Mouse (Mus musculus) 3T3-L1 (cell line): ENCODE measurements around the gene Lrch2.
"Not testable (repeated sequence)": the region's sequence is repeated elsewhere in the genome, so short reads cannot be mapped to it uniquely, and the experiment has no call there.

Experiments used
- DNase-seq: peaks from one replicate; pipeline ENCODE4 v3.0.0-alpha.2; 2015; ENCODE audit warnings: low read depth, low spot score

Lrch2 gene

DNA sequence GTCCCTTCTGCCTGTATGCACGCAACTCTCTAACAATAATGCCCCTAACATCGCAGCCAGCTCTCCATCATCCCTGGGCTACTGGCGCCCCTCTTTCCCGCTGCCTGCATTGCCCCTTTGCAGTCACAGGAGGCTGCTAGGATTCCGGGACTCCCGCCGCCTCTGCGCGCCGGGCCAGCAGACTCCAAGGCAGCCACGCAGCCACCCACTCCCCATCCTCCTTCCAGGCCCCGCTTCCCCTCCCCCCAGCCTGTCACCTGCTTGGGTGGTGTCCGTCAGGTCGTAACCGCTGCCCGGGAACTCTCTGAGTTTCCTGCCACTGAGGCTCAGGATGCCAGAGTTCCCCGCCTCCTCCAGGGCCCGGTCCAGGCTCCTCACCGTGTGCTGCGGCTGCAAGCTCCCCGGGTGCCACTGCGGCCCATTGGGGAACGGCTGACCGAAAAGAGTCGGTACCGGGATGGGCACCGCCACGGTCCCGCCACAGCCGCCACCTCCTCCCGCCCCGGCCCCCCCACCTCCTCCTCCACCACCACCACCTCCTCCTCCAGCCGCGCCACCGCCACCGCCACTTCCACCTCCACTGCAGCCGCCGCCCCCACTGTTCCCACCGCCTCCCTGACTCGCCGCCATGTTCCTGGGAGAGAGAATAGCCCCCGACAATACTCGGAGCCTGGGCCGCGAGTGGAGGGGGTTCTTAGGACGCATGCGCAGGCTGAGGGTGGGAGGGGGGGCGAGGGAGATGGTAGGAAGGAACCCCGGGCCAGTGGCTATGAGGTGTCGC lies at the start of gene Lrch2:
Lrch2 (minus strand) TSS at position 661 of the 781 bp plus-strand sequence.
- DNase-seq, result peak; percentile 58

GRCm38 (mm10) chrX:147540934-147541870 lies 12.7 kb downstream of the Lrch2 start:
- DNase-seq, result no peak

GRCm38 (mm10) chrX:147538377-147538776 lies 15.5 kb downstream of the Lrch2 start:
- DNase-seq, result no peak

GRCm38 (mm10) chrX:147537117-147537516 lies 16.8 kb downstream of the Lrch2 start:
- DNase-seq, result not testable (repeated sequence)

- DNase-seq, result peak; percentile 70
These were observed 18.3 kb downstream of the Lrch2 start for GRCm38 (mm10) chrX:147535616-147536015.

- peak; percentile 76 for DNase-seq
These were observed 22.2 kb downstream of the Lrch2 start for GRCm38 (mm10) chrX:147531675-147532074.

- DNase-seq, result no peak
These were observed 26.2 kb downstream of the Lrch2 start for GRCm38 (mm10) chrX:147527646-147528172.

DNA sequence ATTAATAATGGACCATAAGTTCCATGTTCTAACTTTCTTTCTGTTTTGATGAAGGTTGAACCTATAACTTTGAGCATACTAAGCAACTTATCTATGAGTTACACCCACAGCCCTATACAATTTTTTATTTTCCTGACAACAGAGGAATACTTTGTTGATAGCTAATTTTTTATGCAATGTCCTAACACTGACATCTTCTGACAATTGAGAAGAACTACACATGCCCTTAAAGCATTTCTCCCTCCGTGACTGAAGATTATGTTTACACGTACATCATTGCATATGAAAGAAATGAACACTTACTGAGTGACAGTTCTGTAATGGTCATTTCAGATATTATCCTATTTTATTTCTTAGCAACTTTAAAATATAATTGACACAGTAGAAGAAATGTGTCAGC lies 64.3 kb downstream of the Lrch2 start:
- DNase-seq, result peak; percentile 42

DNA sequence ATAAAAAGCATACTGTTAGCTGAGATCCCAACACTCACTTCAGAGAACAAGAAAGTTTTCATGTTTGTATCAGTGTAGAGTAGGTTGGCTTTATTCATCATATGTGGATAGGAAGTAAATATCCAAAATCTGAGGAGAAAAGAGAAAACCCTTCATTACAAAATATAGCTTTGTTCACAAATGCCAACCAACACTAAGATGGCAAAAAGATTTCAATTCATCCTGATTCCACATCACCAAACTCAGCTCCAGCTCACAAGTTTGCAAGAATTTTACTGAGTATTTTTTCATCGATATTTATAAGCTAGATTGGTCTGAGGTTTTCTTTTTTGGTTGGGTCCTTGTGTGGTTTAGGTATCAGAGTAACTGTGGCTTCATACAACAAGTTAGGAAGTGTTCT lies 100.3 kb downstream of the Lrch2 start, which contains the start of gene Vmn1r239-ps:
Vmn1r239-ps (minus strand) TSS at position 101 of the 400 bp plus-strand sequence.
- DNase-seq, result not testable (repeated sequence)

DNA sequence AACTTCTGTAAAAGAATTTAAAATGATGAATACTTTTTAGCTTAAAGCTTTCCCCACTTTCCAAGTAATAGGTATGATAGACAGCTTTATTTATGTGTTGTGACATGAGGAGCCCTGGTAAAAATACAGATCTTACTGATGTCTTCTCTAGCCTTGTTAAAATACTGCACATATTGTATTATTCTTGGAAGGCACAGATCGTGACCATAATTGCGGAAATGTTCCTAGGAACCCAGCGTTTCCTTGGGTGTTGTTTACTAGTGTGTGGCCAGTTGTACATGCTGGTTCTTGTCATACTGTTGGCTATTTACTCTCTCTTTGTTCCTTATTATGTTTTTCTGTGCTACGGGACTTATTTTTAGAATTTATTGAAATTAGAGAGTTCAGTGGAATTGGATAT lies 110.5 kb downstream of the Lrch2 start:
- DNase-seq, result no peak

- DNase-seq, result peak; percentile 70
These were observed 118.5 kb downstream of the Lrch2 start for GRCm38 (mm10) chrX:147435400-147435799.

DNA sequence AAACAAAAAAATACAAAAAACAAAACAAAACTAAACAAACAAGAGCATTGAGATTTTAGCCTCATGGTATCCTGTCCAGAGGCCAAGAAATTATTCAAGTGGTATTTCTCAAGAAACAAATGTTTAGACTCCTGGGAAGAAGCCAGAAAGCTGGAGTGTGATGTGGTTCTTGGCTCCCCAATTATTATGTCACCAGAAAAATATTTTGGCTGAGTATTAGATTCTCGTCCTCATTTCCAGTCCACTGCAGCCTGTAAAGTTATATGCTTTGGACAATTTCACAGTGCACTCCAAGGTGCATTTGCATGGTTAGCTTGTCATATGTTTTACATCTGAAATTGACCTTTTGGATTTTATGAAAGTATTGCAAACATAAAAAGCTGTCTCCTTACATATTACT lies 124.1 kb downstream of the Lrch2 start:
- peak; percentile 90 for DNase-seq

DNA sequence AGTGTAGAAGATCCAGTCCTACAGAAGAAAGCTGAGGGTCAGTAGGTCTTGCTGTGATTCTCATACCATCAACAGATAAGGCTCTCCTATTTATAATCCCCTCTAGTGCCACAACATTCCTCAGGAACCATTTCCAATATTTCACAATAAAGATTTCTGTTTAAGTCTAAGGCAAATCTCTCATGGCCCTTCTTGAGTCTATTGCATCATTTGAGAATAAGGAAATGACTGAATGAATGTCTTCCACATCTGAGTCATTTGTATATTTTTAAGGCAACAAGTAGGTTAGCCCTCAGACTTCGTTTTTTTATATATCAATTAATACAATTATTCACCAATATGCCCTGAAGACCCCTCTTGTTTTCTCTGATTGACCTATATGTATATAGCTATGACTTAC lies 124.8 kb downstream of the Lrch2 start, which contains the start of gene Il13ra2:
Il13ra2 (minus strand) TSS at position 64 of the 400 bp plus-strand sequence.
- peak; percentile 61 for DNase-seq
